Mouse (Mus musculus) forebrain, embryonic 11.5 days (tissue): ENCODE data around the gene Zfp941. TPM values are rescaled to one million over a fixed set of nuclear protein-coding genes. Genes with fewer than 3 reads are reported as not detected.

Experiments used
- ATAC-seq: fragments of 200-750 bp; cut with Nextera tagmentation; replicated peaks from 2 replicates; pipeline ENCODE4 v1.8.0; 2017; ENCODE audit warnings: moderate TSS enrichment; ENCODE audit not compliant: low FRiP score
- DNase-seq: peaks from one replicate; pipeline ENCODE4 v3.0.0-alpha.2; 2017; ENCODE audit warnings: low spot score
- H3K27ac ChIP-seq: fragments of 300-500 bp; sonication (generic); 2 replicates; pipeline ENCODE4 v1.5.1; 2014; ENCODE audit warnings: low read depth, low read length
- H3K27me3 ChIP-seq: fragments of 300-500 bp; sonication (generic); 2 replicates; pipeline ENCODE4 v1.6.1; 2014; ENCODE audit warnings: mild to moderate bottlenecking, low read length, mixed read lengths; ENCODE audit not compliant: control insufficient read depth, insufficient read depth
- H3K36me3 ChIP-seq: fragments of 300-500 bp; sonication (generic); 2 replicates; pipeline ENCODE4 v1.6.1; 2014; ENCODE audit warnings: mild to moderate bottlenecking, low read length, moderate library complexity, mixed read lengths; ENCODE audit not compliant: control insufficient read depth, insufficient read depth
- H3K4me1 ChIP-seq: fragments of 300-500 bp; sonication (generic); replicated peaks from 2 replicates; pipeline ENCODE4 v1.6.1; 2014; ENCODE audit warnings: low read length, mixed read lengths; ENCODE audit not compliant: control insufficient read depth, insufficient read depth
- H3K4me2 ChIP-seq: fragments of 300-500 bp; sonication (generic); 2 replicates; pipeline ENCODE4 v1.6.1; 2014; ENCODE audit warnings: low read depth, mild to moderate bottlenecking, low read length, moderate library complexity, mixed read lengths; ENCODE audit not compliant: severe bottlenecking
- H3K4me3 ChIP-seq: fragments of 300-500 bp; sonication (generic); 2 replicates; pipeline ENCODE4 v1.5.1; 2014; ENCODE audit warnings: low read depth, low read length
- H3K9ac ChIP-seq: fragments of 300-500 bp; sonication (generic); 2 replicates; pipeline ENCODE4 v1.6.1; 2014; ENCODE audit warnings: low read length
- H3K9me3 ChIP-seq: fragments of 300-500 bp; sonication (generic); 2 replicates; pipeline ENCODE4 v1.6.1; 2016; ENCODE audit warnings: low read length, mixed read lengths; ENCODE audit not compliant: control insufficient read depth
- WGBS: fragments of 180-500 bp; shearing (Covaris S2); extraction: QIAGEN DNeasy Blood & Tissue Kit; methylation state at CpG from one replicate; pipeline ENCODE4 v1.1.7; 2014; 5-methylcytosine and 5-hydroxymethylcytosine counted together
- polyA plus RNA-seq: library from polyadenylated mRNA; unstranded; fragments of >200 nt; fragmentation: Nextera tagmentation; extraction: Ambion mirVana; gene quantifications from 2 replicates; pipeline ENCODE4 v1.2.1, GENCODE M21; 2014

The Zfp941 gene
- polyA plus RNA-seq, 1 experiment from 2014 or later, result 5.2 TPM

GRCm38 (mm10) chr7:140845683-140846082 is 23.7 kb upstream of the Zfp941 start:
- no peak for ATAC-seq
- H3K36me3 ChIP-seq, result no peaks in the 10 kb centered on the region
- H3K27me3 ChIP-seq, result 0 out of 2 replicates have a peak, but pooled peaks cover 2% of the 10 kb centered on the region
- H3K9ac ChIP-seq, result no peak overlapping the region
- H3K4me2 ChIP-seq, result no peak overlapping the region
- WGBS, result 72% methylated on average over 4 of the region's 4 CpGs
- H3K9me3 ChIP-seq, result no peaks in the 10 kb centered on the region
- DNase-seq, result peak; percentile 48
- H3K4me3 ChIP-seq, result no peak overlapping the region
- no peak overlapping the region for H3K27ac ChIP-seq
- no peaks in the 10 kb centered on the region for H3K4me1 ChIP-seq

- Histone ChIP-seq H3K27ac (no peak within 1 kb of the TSS), H3K9me3 (no peaks in the 10 kb centered on the region), H3K4me3 (no peak within 1 kb of the TSS), H3K36me3 (no peaks in the 10 kb centered on the region), H3K4me2 (no peak within 1 kb of the TSS), H3K27me3 (0 out of 2 replicates have a peak, but pooled peaks cover 2% of the 10 kb centered on the region), H3K4me1 (no peaks in the 10 kb centered on the region), H3K9ac (no peak within 1 kb of the TSS)
- 36% methylated on average over 14 of the region's 14 CpGs for WGBS
- ATAC-seq (peak; percentile 74), DNase-seq (peak; percentile 92)
These were observed 23.1 kb upstream of the Zfp941 start, which contains the start of gene Scgb1c1 for GRCm38 (mm10) chr7:140844905-140845665. Gene Scgb1c1, plus strand, starts transcription at chr7:140845547.

- no peak overlapping the region for H3K4me2 ChIP-seq
- no peaks in the 10 kb centered on the region for H3K36me3 ChIP-seq
- no peak overlapping the region for H3K27ac ChIP-seq
- H3K9me3 ChIP-seq, result no peaks in the 10 kb centered on the region
- no peak for DNase-seq
- WGBS, result 80% methylated on average over 7 of the region's 7 CpGs
- no peak overlapping the region for H3K4me3 ChIP-seq
- ATAC-seq, result no peak
- H3K4me1 ChIP-seq, result no peaks in the 10 kb centered on the region
- H3K27me3 ChIP-seq, result 0 out of 2 replicates have a peak, but pooled peaks cover 2% of the 10 kb centered on the region
- H3K9ac ChIP-seq, result no peak overlapping the region
These were observed 21.8 kb upstream of the Zfp941 start for GRCm38 (mm10) chr7:140843806-140844205.

- Histone ChIP-seq H3K27ac (no peak overlapping the region), H3K36me3 (no peaks in the 10 kb centered on the region), H3K9ac (no peak overlapping the region), H3K4me2 (no peak overlapping the region), H3K9me3 (no peaks in the 10 kb centered on the region), H3K27me3 (0 out of 2 replicates have a peak, but pooled peaks cover 2% of the 10 kb centered on the region), H3K4me3 (no peak overlapping the region), H3K4me1 (no peaks in the 10 kb centered on the region)
- 41% methylated on average over 18 of the region's 19 CpGs for WGBS
- no peak for ATAC-seq
- DNase-seq, result no peak
These were observed 19.1 kb upstream of the Zfp941 start for GRCm38 (mm10) chr7:140840750-140841735.

GRCm38 (mm10) chr7:140839556-140839955 is 17.6 kb upstream of the Zfp941 start:
- H3K9ac ChIP-seq, result no peak overlapping the region
- H3K4me1 ChIP-seq, result no peaks in the 10 kb centered on the region; the same call in 1 of the 2 replicates
- 0 out of 2 replicates have a peak, but pooled peaks cover 2% of the 10 kb centered on the region for H3K27me3 ChIP-seq
- H3K27ac ChIP-seq, result no peak overlapping the region
- ATAC-seq (no peak), DNase-seq (peak; percentile 33)
- 67% methylated on average over 5 of the region's 5 CpGs for WGBS
- H3K36me3 ChIP-seq, result no peaks in the 10 kb centered on the region
- H3K4me2 ChIP-seq, result no peak overlapping the region
- H3K4me3 ChIP-seq, result no peak overlapping the region
- no peaks in the 10 kb centered on the region for H3K9me3 ChIP-seq

GRCm38 (mm10) chr7:140836243-140837115 is 14.5 kb upstream of the Zfp941 start:
- DNase-seq, result peak; percentile 40
- WGBS, result 84% methylated on average over 9 of the region's 9 CpGs
- no peak for ATAC-seq
- Histone ChIP-seq H3K4me1 (no peaks in the 10 kb centered on the region; the same call in 1 of the 2 replicates), H3K36me3 (no peaks in the 10 kb centered on the region), H3K27ac (no peak overlapping the region), H3K9ac (no peak overlapping the region), H3K27me3 (0 out of 2 replicates have a peak, but pooled peaks cover 2% of the 10 kb centered on the region), H3K4me3 (no peak overlapping the region), H3K4me2 (no peak overlapping the region), H3K9me3 (no peaks in the 10 kb centered on the region)

GRCm38 (mm10) chr7:140835758-140836087 is 13.7 kb upstream of the Zfp941 start:
- Histone ChIP-seq H3K27me3 (no peaks in the 10 kb centered on the region), H3K36me3 (no peaks in the 10 kb centered on the region), H3K9me3 (no peaks in the 10 kb centered on the region), H3K27ac (no peak overlapping the region), H3K4me2 (no peak overlapping the region), H3K4me1 (no peaks in the 10 kb centered on the region; the same call in 1 of the 2 replicates), H3K9ac (no peak overlapping the region), H3K4me3 (no peak overlapping the region)
- DNase-seq (peak; percentile 45), ATAC-seq (no peak)
- 85% methylated on average over 2 of the region's 2 CpGs for WGBS
